Mouse (Mus musculus) heart, postnatal 0 days (tissue): ENCODE measurements around the gene Tctex1d2. TPM values are rescaled to one million over a fixed set of nuclear protein-coding genes. Genes with fewer than 3 reads are reported as not detected.

Experiments used
- ATAC-seq: fragments of 200-750 bp; cut with Nextera tagmentation; 2 replicates; pipeline ENCODE4 v1.8.0; 2017; ENCODE audit warnings: low read depth, moderate number of reproducible peaks, moderate library complexity; ENCODE audit not compliant: insufficient read depth
- DNase-seq: peaks from one replicate; pipeline ENCODE4 v3.0.0-alpha.2; 2016; ENCODE audit warnings: low spot score
- H3K27ac ChIP-seq: fragments of 300-500 bp; sonication (generic); 2 replicates; pipeline ENCODE4 v1.5.1; 2014; ENCODE audit warnings: low read depth, mild to moderate bottlenecking
- H3K27me3 ChIP-seq: fragments of 300-500 bp; sonication (generic); 2 replicates; pipeline ENCODE4 v1.6.1; 2014; ENCODE audit warnings: low read length, mixed read lengths; ENCODE audit not compliant: control insufficient read depth, insufficient read depth
- H3K36me3 ChIP-seq: fragments of 300-500 bp; sonication (generic); replicated peaks from 2 replicates; pipeline ENCODE4 v1.6.1; 2014; ENCODE audit warnings: low read length, mixed read lengths; ENCODE audit not compliant: control insufficient read depth, insufficient read depth
- H3K4me1 ChIP-seq: fragments of 300-500 bp; sonication (generic); 2 replicates; pipeline ENCODE4 v1.6.1; 2014; ENCODE audit warnings: antibody characterized with exemption; ENCODE audit not compliant: control insufficient read depth, insufficient read depth
- H3K4me2 ChIP-seq: fragments of 300-500 bp; sonication (generic); 2 replicates; pipeline ENCODE4 v1.6.1; 2014; ENCODE audit warnings: low read depth, mild to moderate bottlenecking, low read length, moderate library complexity
- H3K4me3 ChIP-seq: fragments of 300-500 bp; sonication (generic); 2 replicates; pipeline ENCODE4 v1.5.1; 2014; ENCODE audit warnings: low read depth, low read length
- H3K9ac ChIP-seq: fragments of 300-500 bp; sonication (generic); replicated peaks from 2 replicates; pipeline ENCODE4 v1.6.1; 2014; ENCODE audit warnings: low read depth, low read length, mixed read lengths
- H3K9me3 ChIP-seq: fragments of 300-500 bp; sonication (generic); replicated peaks from 2 replicates; pipeline ENCODE4 v1.6.1; 2016; ENCODE audit warnings: low read length; ENCODE audit not compliant: control insufficient read depth
- CTCF ChIP-seq: IDR thresholded peaks from 2 replicates; pipeline ENCODE4 v1.5.1; 2016; ENCODE audit warnings: antibody characterized with exemption, control low read depth, low read depth
- EP300 ChIP-seq: IDR thresholded peaks from 2 replicates; pipeline ENCODE4 v1.6.1; 2016; ENCODE audit warnings: antibody characterized with exemption, low read depth
- WGBS: fragments of 180-500 bp; shearing (Covaris S2); extraction: QIAGEN DNeasy Blood & Tissue Kit; methylation state at CpG from one replicate; pipeline ENCODE4 v1.1.7; 2014; 5-methylcytosine and 5-hydroxymethylcytosine counted together
- polyA plus RNA-seq: library from polyadenylated mRNA; unstranded; fragments of >200 nt; fragmentation: Nextera tagmentation; extraction: Ambion mirVana; gene quantifications from 2 replicates; pipeline ENCODE4 v1.2.1, GENCODE M21; 2015
- total RNA-seq: library from RNA; depleted of rRNA; stranded (reverse); fragments of >200 nt; gene quantifications from 2 replicates; pipeline ENCODE4 v1.2.3, GENCODE M21; 2014; ENCODE audit warnings: low replicate concordance; rRNA removed

The Tctex1d2 gene
- total RNA-seq, result 11.1 and 18.1 TPM in 2 replicates
- 26.8 and 30.3 TPM in 2 replicates for polyA plus RNA-seq

DNA sequence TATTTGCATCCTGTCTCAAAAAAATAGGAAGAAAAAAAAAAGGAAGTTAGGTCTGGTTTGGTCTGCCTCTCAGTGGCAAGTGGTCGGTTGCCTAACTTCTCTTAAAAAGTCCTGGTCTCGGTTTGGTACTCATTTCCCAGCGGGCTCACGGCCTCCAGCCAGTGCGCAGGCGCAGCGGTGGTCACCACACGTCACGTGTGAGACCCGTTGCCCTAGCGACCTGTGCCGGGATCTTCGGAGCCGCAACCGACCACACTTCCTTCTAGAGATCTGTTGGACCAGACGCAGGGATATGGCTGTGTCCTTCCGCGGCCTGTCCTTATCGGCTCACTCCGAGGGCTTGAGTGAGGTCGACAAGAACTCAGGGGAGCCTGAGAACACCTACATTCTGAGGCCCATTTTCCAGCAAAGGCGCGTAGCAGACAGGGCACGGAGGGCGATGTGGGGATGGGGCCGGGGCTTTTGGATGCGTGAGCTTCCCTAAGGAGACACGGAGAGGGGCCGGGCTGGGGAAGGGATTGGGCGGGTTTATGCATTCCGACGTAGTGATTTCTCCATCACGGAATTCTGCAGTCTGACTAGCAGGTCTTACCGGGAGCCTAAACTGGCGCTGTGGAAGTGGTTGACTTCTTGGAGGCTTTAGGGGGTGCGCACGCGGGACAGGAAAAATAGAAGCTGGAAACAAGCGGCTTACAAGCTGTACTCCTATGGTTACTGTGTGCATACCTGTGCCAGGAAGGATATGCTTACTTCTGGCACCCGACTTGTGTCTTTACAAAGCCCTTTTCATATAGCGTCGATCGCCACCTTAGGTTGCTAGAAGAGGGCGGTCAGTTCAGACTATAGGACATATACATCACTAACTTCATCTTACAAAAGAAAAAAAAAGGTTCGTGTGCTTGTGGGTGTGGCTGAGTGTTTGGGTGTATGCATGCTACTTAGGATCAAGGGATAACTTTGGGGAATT lies at the start of gene Tctex1d2:
Tctex1d2 (plus strand) TSS at position 186 of the 967 bp plus-strand sequence.
- peak; percentile 95 for ATAC-seq

DNA sequence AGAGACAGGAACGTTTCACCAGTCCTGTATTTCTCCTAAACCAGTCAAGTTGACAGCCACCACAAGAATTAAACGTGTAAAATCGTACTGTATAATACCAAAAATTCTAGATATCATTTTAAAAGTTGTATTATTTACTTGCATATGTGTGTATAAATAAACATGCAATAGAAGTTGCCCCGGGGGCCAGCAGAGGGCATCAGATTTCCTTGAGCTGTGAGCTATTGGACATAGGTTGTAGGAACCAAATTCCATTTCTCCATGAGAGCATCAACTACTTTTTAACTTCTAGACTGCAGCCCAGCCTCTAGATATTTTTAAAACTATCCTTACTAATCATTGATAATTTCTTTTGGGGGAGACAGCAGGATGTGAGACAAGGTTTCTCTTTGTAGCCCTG lies 48.2 kb upstream of the Tctex1d2 start:
- peaks cover 55% of the 10 kb centered on the region for H3K36me3 ChIP-seq
- ATAC-seq, result no peak
- DNase-seq, result peak; percentile 58
- H3K9ac ChIP-seq, result no peak overlapping the region
- H3K27me3 ChIP-seq, result no peaks in the 10 kb centered on the region
- no peak overlapping the region for H3K4me2 ChIP-seq
- H3K9me3 ChIP-seq, result no peaks in the 10 kb centered on the region
- H3K27ac ChIP-seq, result no peak overlapping the region
- H3K4me3 ChIP-seq, result no peak overlapping the region
- H3K4me1 ChIP-seq, result no peaks in the 10 kb centered on the region
- 73% methylated on average over 4 of the region's 4 CpGs for WGBS
- TF ChIP-seq CTCF, result peak; percentile 50
- no peak for TF ChIP-seq EP300

More for the DNA sequence above, at the start of gene Tctex1d2:
- Histone ChIP-seq H3K4me1 (peaks cover 17% of the 10 kb centered on the region; the same call in 1 of the 2 replicates), H3K27me3 (no peaks in the 10 kb centered on the region), H3K27ac (peak within 1 kb of the TSS; percentile 83), H3K9ac (peak within 1 kb of the TSS; percentile 59), H3K36me3 (no peaks in the 10 kb centered on the region), H3K4me3 (peak within 1 kb of the TSS; percentile 82), H3K4me2 (peak within 1 kb of the TSS; percentile 95), H3K9me3 (no peaks in the 10 kb centered on the region)
- peak; percentile 93 for DNase-seq
- WGBS, result 1% methylated on average over 45 of the region's 45 CpGs
- TF ChIP-seq EP300, result no peak

DNA sequence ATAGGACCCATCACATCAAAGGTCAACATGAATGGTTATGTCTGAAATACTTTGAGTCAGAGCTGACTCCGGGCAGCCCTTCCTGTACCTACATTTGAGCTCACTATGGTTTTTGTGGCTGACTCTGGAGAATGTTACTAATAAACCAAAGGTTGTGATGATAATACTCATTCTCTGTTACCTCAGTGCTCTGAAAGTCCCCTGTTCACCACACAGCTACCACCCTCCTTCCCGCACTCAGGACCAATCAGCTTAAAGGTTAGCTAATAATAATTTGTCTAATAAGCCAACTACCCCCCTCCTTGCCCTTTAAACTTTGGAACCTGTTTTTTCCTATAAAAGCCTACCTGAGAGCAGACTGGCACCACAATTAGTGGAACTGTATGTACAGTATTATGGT lies 39.9 kb upstream of the Tctex1d2 start:
- Histone ChIP-seq H3K36me3 (peaks cover 81% of the 10 kb centered on the region), H3K27me3 (no peaks in the 10 kb centered on the region), H3K9ac (no peak overlapping the region), H3K27ac (no peak overlapping the region), H3K4me2 (no peak overlapping the region), H3K9me3 (no peaks in the 10 kb centered on the region), H3K4me3 (no peak overlapping the region), H3K4me1 (no peaks in the 10 kb centered on the region)
- ATAC-seq, result no peak
- 93% methylated on average over 2 of the region's 2 CpGs for WGBS
- TF ChIP-seq CTCF, result no peak
- no peak for TF ChIP-seq EP300
- DNase-seq, result no peak

DNA sequence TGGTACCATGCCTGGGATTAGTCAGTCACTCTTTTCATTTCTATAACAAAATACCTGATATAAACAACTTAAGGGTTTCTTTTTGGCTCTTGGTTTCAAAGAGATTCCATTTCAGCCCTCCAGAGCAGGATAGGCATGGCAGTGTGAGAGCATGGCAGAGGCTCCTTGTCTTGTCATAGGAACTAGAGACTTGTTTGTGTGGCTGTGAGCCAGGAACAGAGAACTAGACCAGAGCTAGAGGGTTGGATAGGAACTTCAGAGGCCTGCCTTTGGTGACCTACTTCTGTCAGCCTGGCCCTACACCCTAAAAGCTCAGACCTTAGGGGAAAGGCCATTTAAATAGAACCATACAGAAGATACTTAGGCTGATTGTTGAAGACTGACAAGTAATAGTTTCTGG lies 36.6 kb upstream of the Tctex1d2 start:
- ATAC-seq (no peak), DNase-seq (no peak)
- Histone ChIP-seq H3K27ac (no peak overlapping the region), H3K9ac (no peak overlapping the region), H3K27me3 (no peaks in the 10 kb centered on the region), H3K4me2 (no peak overlapping the region), H3K4me1 (no peaks in the 10 kb centered on the region), H3K4me3 (no peak overlapping the region), H3K36me3 (peaks cover 72% of the 10 kb centered on the region), H3K9me3 (no peaks in the 10 kb centered on the region)
- no peak for TF ChIP-seq EP300
- no peak for TF ChIP-seq CTCF

DNA sequence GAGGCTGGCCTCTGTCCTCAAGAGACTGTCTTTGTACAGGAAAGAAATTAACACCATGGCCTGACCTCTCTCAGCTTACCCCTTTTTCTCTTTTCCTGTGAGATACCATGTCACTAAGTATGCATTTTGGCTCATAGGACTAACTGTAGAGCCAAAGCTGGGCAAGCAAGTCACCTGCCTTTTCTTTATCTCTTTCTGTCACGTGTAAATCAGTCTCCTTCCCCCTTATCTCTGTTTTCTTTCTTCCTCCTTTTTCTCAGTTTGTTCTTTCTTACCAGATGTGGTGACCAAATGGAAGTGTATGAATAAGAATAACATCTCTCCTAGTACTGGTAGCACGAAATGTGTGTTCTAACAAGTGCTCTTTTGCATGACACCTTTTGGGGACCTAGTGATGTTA lies 34.6 kb upstream of the Tctex1d2 start:
- Histone ChIP-seq H3K36me3 (peaks cover 55% of the 10 kb centered on the region), H3K4me1 (no peaks in the 10 kb centered on the region), H3K27ac (no peak overlapping the region), H3K4me2 (no peak overlapping the region), H3K9ac (no peak overlapping the region), H3K9me3 (no peaks in the 10 kb centered on the region), H3K27me3 (no peaks in the 10 kb centered on the region), H3K4me3 (no peak overlapping the region)
- 50% methylated on average over 2 of the region's 2 CpGs for WGBS
- DNase-seq, result no peak
- TF ChIP-seq EP300 (no peak), CTCF (no peak)
- no peak for ATAC-seq
